Mouse (Mus musculus) thymus, adult 2 months (tissue): ENCODE results near the gene Ndufaf2. TPM values are rescaled to one million over a fixed set of nuclear protein-coding genes. Genes with fewer than 3 reads are reported as not detected.

Experiments
- DNase-seq: peaks from one replicate; pipeline ENCODE4 v3.0.0; 2021
- H3K27ac ChIP-seq: fragments of 200-500 bp; 2 replicates; pipeline ENCODE4 v1.5.1; 2012; ENCODE audit warnings: low read length, control low read depth; ENCODE audit not compliant: control insufficient read depth, insufficient read depth
- H3K27me3 ChIP-seq: fragments of 200-500 bp; 2 replicates; pipeline ENCODE4 v1.6.1; 2012; ENCODE audit warnings: mild to moderate bottlenecking, low read length, moderate library complexity, mixed read lengths; ENCODE audit not compliant: control insufficient read depth, insufficient read depth
- H3K36me3 ChIP-seq: fragments of 200-500 bp; 2 replicates; pipeline ENCODE4 v1.6.1; 2012; ENCODE audit warnings: mild to moderate bottlenecking, low read length, moderate library complexity; ENCODE audit not compliant: control insufficient read depth, insufficient read depth
- H3K4me1 ChIP-seq: fragments of 200-500 bp; replicated peaks from 2 replicates; pipeline ENCODE4 v1.6.1; 2012; ENCODE audit warnings: low read length; ENCODE audit not compliant: control insufficient read depth, insufficient read depth
- H3K4me3 ChIP-seq: fragments of 200-500 bp; 2 replicates; pipeline ENCODE4 v1.5.1; 2012; ENCODE audit warnings: mild to moderate bottlenecking, low read length, control low read depth, moderate library complexity; ENCODE audit not compliant: control insufficient read depth, insufficient read depth
- CTCF ChIP-seq: fragments of 200-500 bp; IDR thresholded peaks from 2 replicates; pipeline ENCODE4 v1.5.1; 2012; ENCODE audit warnings: mild to moderate bottlenecking, control low read depth, low read length, moderate library complexity, borderline replicate concordance; ENCODE audit not compliant: control insufficient read depth, poor library complexity, insufficient read depth; ENCODE audit errors: extremely low read depth
- POLR2A ChIP-seq: fragments of 200-500 bp; IDR thresholded peaks from 2 replicates; pipeline ENCODE4 v1.6.1; 2012; ENCODE audit warnings: mild to moderate bottlenecking, low read length, control low read depth, moderate library complexity; ENCODE audit not compliant: control insufficient read depth, poor library complexity, insufficient read depth; ENCODE audit errors: extremely low read depth
- WGBS: fragments of 180-500 bp; shearing (Covaris S2); methylation state at CpG from one replicate; pipeline ENCODE4 v1.1.7; 2018; 5-methylcytosine and 5-hydroxymethylcytosine counted together
- polyA plus RNA-seq: library from polyadenylated mRNA; depleted of rRNA; stranded (reverse); fragments of >200 nt; gene quantifications from 2 replicates; pipeline ENCODE4 v1.2.3, GENCODE M21; 2012

Gene Ndufaf2
- polyA plus RNA-seq, 1 experiment, result 5.0 TPM

- H3K27me3 ChIP-seq, result no peaks in the 10 kb centered on the region
- no peaks in the 10 kb centered on the region for H3K36me3 ChIP-seq
- no peak overlapping the region for H3K4me3 ChIP-seq
- WGBS, result 93% methylated on average over 9 of the region's 9 CpGs
- H3K4me1 ChIP-seq, result no peaks in the 10 kb centered on the region
- H3K27ac ChIP-seq, result no peak overlapping the region
- no peak for TF ChIP-seq POLR2A
- no peak for TF ChIP-seq CTCF
- no peak for DNase-seq
Observed at GRCm38 (mm10) chr13:108119411-108120310, 38.8 kb downstream of the Ndufaf2 start.

GRCm38 (mm10) chr13:108118188-108118587 lies 40.2 kb downstream of the Ndufaf2 start:
- Histone ChIP-seq H3K4me1 (no peaks in the 10 kb centered on the region), H3K36me3 (no peaks in the 10 kb centered on the region), H3K27me3 (no peaks in the 10 kb centered on the region), H3K4me3 (no peak overlapping the region), H3K27ac (no peak overlapping the region)
- WGBS, result 100% methylated on average over 1 of the region's 1 CpGs
- no peak for TF ChIP-seq CTCF
- no peak for TF ChIP-seq POLR2A
- DNase-seq, result no peak

- DNase-seq, result no peak
- Histone ChIP-seq H3K36me3 (no peaks in the 10 kb centered on the region), H3K27me3 (no peaks in the 10 kb centered on the region), H3K4me3 (no peak overlapping the region), H3K4me1 (no peaks in the 10 kb centered on the region), H3K27ac (no peak overlapping the region)
- TF ChIP-seq CTCF (no peak), POLR2A (no peak)
Observed at GRCm38 (mm10) chr13:108117654-108118053, 40.8 kb downstream of the Ndufaf2 start.

GRCm38 (mm10) chr13:108114257-108114656 lies 44.2 kb downstream of the Ndufaf2 start:
- no peak for DNase-seq
- Histone ChIP-seq H3K27ac (no peak overlapping the region), H3K36me3 (no peaks in the 10 kb centered on the region), H3K27me3 (no peaks in the 10 kb centered on the region), H3K4me3 (no peak overlapping the region), H3K4me1 (no peaks in the 10 kb centered on the region)
- TF ChIP-seq POLR2A (no peak), CTCF (no peak)
- 82% methylated on average over 3 of the region's 3 CpGs for WGBS

- TF ChIP-seq POLR2A, result no peak
- TF ChIP-seq CTCF, result no peak
- Histone ChIP-seq H3K27ac (no peak overlapping the region), H3K36me3 (no peaks in the 10 kb centered on the region), H3K4me3 (no peak overlapping the region), H3K27me3 (no peaks in the 10 kb centered on the region), H3K4me1 (no peaks in the 10 kb centered on the region)
- DNase-seq, result no peak
- WGBS, result over 99% methylated on average over 5 of the region's 5 CpGs
Observed at GRCm38 (mm10) chr13:108113536-108113935, 44.9 kb downstream of the Ndufaf2 start.

DNA sequence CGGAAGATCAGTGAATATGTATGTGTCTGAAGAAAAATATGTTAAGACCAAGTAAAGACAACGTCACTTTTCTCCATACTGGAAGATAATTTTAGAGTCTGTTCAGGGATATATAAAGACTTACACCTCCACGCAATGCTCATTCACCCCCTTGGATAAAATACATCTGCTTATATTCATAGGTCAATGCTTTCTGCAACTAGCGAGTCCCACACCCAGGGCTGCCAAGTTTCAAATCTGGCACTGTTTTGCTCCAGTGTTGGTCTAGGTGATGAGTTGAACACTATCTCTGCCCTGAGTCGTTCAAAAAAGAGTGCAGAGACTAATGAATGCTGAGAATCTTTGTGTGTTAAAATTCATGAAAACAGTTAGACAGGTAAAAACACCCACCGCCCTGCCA lies 47.5 kb downstream of the Ndufaf2 start:
- TF ChIP-seq CTCF (no peak), POLR2A (no peak)
- no peak for DNase-seq
- Histone ChIP-seq H3K4me3 (no peak overlapping the region), H3K27me3 (no peaks in the 10 kb centered on the region), H3K27ac (no peak overlapping the region), H3K36me3 (no peaks in the 10 kb centered on the region), H3K4me1 (no peaks in the 10 kb centered on the region)
- WGBS, result 96% methylated on average over 6 of the region's 6 CpGs

GRCm38 (mm10) chr13:108100700-108101099 lies 57.7 kb downstream of the Ndufaf2 start:
- no peak for TF ChIP-seq POLR2A
- no peak for TF ChIP-seq CTCF
- no peak for DNase-seq
- 73% methylated on average over 2 of the region's 2 CpGs for WGBS
- Histone ChIP-seq H3K27me3 (no peaks in the 10 kb centered on the region), H3K27ac (no peak overlapping the region), H3K36me3 (no peaks in the 10 kb centered on the region), H3K4me3 (no peak overlapping the region), H3K4me1 (no peaks in the 10 kb centered on the region)
